Mouse (Mus musculus) C2C12 (cell line): Measurements from ENCODE around the gene Amd1. TPM values are rescaled to one million over a fixed set of nuclear protein-coding genes. Genes with fewer than 3 reads are reported as not detected.
A peak's percentile ranks its signal among the peaks of the same experiment; 100 is the strongest.

ENCODE experiments used
- H3K27me3 ChIP-seq: one replicate; pipeline ENCODE4 v1.6.1; 2011; ENCODE audit not compliant: control insufficient read depth, insufficient read depth, insufficient read length
- H3K36me3 ChIP-seq: one replicate; pipeline ENCODE4 v1.6.1; 2011; ENCODE audit not compliant: control insufficient read depth, insufficient read depth
- H3K4me3 ChIP-seq: one replicate; pipeline ENCODE4 v1.5.1; 2011; ENCODE audit warnings: mild to moderate bottlenecking, control low read depth; ENCODE audit not compliant: poor library complexity, insufficient read depth, severe bottlenecking
- H3K79me2 ChIP-seq: one replicate; pipeline ENCODE4 v1.6.1; 2011; ENCODE audit not compliant: control insufficient read depth, insufficient read depth
- H3K79me3 ChIP-seq: one replicate; pipeline ENCODE4 v1.6.1; 2011; ENCODE audit warnings: low read depth, control low read depth
- H3ac ChIP-seq: one replicate; pipeline ENCODE3; 2011; ENCODE audit warnings: low read depth; ENCODE audit not compliant: control insufficient read depth, insufficient read length
- CEBPB ChIP-seq: IDR thresholded peaks from one replicate; pipeline ENCODE4 v1.6.1; 2011; ENCODE audit warnings: low read depth, mild to moderate bottlenecking, control low read depth, moderate library complexity
- CTCF ChIP-seq: IDR thresholded peaks from one replicate; pipeline ENCODE4 v1.5.1; 2011; ENCODE audit not compliant: control insufficient read depth, insufficient read depth, insufficient read length
- FOSL1 ChIP-seq: IDR thresholded peaks from one replicate; pipeline ENCODE4 v1.8.0; 2011; ENCODE audit warnings: mild to moderate bottlenecking, low read length; ENCODE audit not compliant: poor library complexity, insufficient read depth, severe bottlenecking
- MAX ChIP-seq: IDR thresholded peaks from one replicate; pipeline ENCODE4 v1.6.1; 2011; ENCODE audit warnings: mild to moderate bottlenecking, control low read depth
- MYOD1 ChIP-seq: IDR thresholded peaks from one replicate; pipeline ENCODE4 v1.6.1; 2011; ENCODE audit warnings: low read depth; ENCODE audit not compliant: control insufficient read depth, insufficient read length
- MYOG ChIP-seq: IDR thresholded peaks from one replicate; pipeline ENCODE4 v1.6.1; 2011; ENCODE audit not compliant: control insufficient read depth, insufficient read length; ENCODE audit errors: extremely low read depth
- USF1 ChIP-seq: IDR thresholded peaks from one replicate; pipeline ENCODE4 v1.6.1; 2011; ENCODE audit warnings: low read depth, mild to moderate bottlenecking, control low read depth, moderate library complexity
- polyA plus RNA-seq: library from polyadenylated mRNA; unstranded; fragments of >200 nt; fragmentation: generic; extraction: Trizol; gene quantifications from one replicate; pipeline ENCODE4 v1.2.1, GENCODE M21; 2012; ENCODE audit warnings: missing spikeins

Amd1 gene
- polyA plus RNA-seq, 1 experiment = 43.8 TPM

- no peak overlapping the region for H3ac ChIP-seq
- H3K36me3 ChIP-seq = peaks cover 9% of the 10 kb centered on the region
- H3K4me3 ChIP-seq = no peak overlapping the region
- peaks cover 2% of the 10 kb centered on the region for H3K79me3 ChIP-seq
- H3K27me3 ChIP-seq = no peaks in the 10 kb centered on the region
- TF ChIP-seq MYOD1 = no peak
- TF ChIP-seq CTCF = no peak
- TF ChIP-seq MAX = no peak
- TF ChIP-seq FOSL1 = no peak
- TF ChIP-seq CEBPB = no peak
- TF ChIP-seq MYOG = no peak
- H3K79me2 ChIP-seq = peaks cover 7% of the 10 kb centered on the region
Measured at GRCm38 (mm10) chr10:40259542-40259941, 42.4 kb downstream of the Amd1 start.

GRCm38 (mm10) chr10:40258976-40259375 is 43.0 kb downstream of the Amd1 start:
- peaks cover 2% of the 10 kb centered on the region for H3K79me3 ChIP-seq
- no peaks in the 10 kb centered on the region for H3K27me3 ChIP-seq
- H3K4me3 ChIP-seq = no peak overlapping the region
- peaks cover 14% of the 10 kb centered on the region for H3K36me3 ChIP-seq
- H3K79me2 ChIP-seq = peaks cover 7% of the 10 kb centered on the region
- no peak overlapping the region for H3ac ChIP-seq
- TF ChIP-seq MYOD1 (no peak), CTCF (no peak), CEBPB (no peak), MAX (no peak), MYOG (no peak), FOSL1 (no peak), USF1 (no peak)

- TF ChIP-seq USF1 (peak; percentile 2), CEBPB (peak; percentile 92), CTCF (no peak), FOSL1 (no peak), MYOD1 (no peak), MYOG (no peak), MAX (peak; percentile 90)
- Histone ChIP-seq H3K27me3 (no peaks in the 10 kb centered on the region), H3K36me3 (peaks cover 19% of the 10 kb centered on the region), H3ac (no peak overlapping the region), H3K79me2 (peaks cover 7% of the 10 kb centered on the region), H3K79me3 (peaks cover 2% of the 10 kb centered on the region), H3K4me3 (no peak overlapping the region)
Measured at GRCm38 (mm10) chr10:40258401-40258966, 43.5 kb downstream of the Amd1 start.

GRCm38 (mm10) chr10:40257414-40258255 is 44.4 kb downstream of the Amd1 start, which contains the start of gene Gtf3c6:
Gene Gtf3c6 (minus strand): TSS chr10:40258108.
- peaks cover 26% of the 10 kb centered on the region for H3K36me3 ChIP-seq
- no peak for TF ChIP-seq MYOG
- no peak for TF ChIP-seq CTCF
- TF ChIP-seq CEBPB = no peak
- TF ChIP-seq MYOD1 = no peak
- TF ChIP-seq FOSL1 = no peak
- TF ChIP-seq USF1 = peak; percentile 31
- peak; percentile 98 for TF ChIP-seq MAX
- H3K4me3 ChIP-seq = peak within 1 kb of the TSS; percentile 68
- H3K79me3 ChIP-seq = peaks cover 2% of the 10 kb centered on the region
- H3K27me3 ChIP-seq = no peaks in the 10 kb centered on the region
- H3K79me2 ChIP-seq = peaks cover 7% of the 10 kb centered on the region
- H3ac ChIP-seq = peak within 1 kb of the TSS; percentile 87

- H3ac ChIP-seq = no peak overlapping the region
- H3K4me3 ChIP-seq = peak overlapping the region; percentile 68
- H3K27me3 ChIP-seq = no peaks in the 10 kb centered on the region
- peaks cover 7% of the 10 kb centered on the region for H3K79me2 ChIP-seq
- no peak for TF ChIP-seq USF1
- no peak for TF ChIP-seq MYOG
- TF ChIP-seq CTCF = no peak
- H3K36me3 ChIP-seq = peaks cover 35% of the 10 kb centered on the region
- H3K79me3 ChIP-seq = peaks cover 2% of the 10 kb centered on the region
Measured at GRCm38 (mm10) chr10:40256716-40257115, 45.3 kb downstream of the Amd1 start.

GRCm38 (mm10) chr10:40250969-40251368 is 51.0 kb downstream of the Amd1 start:
- Histone ChIP-seq H3K27me3 (no peaks in the 10 kb centered on the region), H3K36me3 (peaks cover 76% of the 10 kb centered on the region)
- TF ChIP-seq CEBPB = no peak
- no peak for TF ChIP-seq MAX
- no peak for TF ChIP-seq USF1
- TF ChIP-seq FOSL1 = no peak
- TF ChIP-seq CTCF = no peak

More at GRCm38 (mm10) chr10:40250969-40251368, 51.0 kb downstream of the Amd1 start:
- Histone ChIP-seq H3K79me3 (peaks cover 10% of the 10 kb centered on the region), H3K79me2 (peaks cover 12% of the 10 kb centered on the region), H3ac (no peak overlapping the region), H3K4me3 (no peak overlapping the region)
